Comparison of ENCODE assay signal across 8 mouse cellular contexts in the genomic region with DNA sequence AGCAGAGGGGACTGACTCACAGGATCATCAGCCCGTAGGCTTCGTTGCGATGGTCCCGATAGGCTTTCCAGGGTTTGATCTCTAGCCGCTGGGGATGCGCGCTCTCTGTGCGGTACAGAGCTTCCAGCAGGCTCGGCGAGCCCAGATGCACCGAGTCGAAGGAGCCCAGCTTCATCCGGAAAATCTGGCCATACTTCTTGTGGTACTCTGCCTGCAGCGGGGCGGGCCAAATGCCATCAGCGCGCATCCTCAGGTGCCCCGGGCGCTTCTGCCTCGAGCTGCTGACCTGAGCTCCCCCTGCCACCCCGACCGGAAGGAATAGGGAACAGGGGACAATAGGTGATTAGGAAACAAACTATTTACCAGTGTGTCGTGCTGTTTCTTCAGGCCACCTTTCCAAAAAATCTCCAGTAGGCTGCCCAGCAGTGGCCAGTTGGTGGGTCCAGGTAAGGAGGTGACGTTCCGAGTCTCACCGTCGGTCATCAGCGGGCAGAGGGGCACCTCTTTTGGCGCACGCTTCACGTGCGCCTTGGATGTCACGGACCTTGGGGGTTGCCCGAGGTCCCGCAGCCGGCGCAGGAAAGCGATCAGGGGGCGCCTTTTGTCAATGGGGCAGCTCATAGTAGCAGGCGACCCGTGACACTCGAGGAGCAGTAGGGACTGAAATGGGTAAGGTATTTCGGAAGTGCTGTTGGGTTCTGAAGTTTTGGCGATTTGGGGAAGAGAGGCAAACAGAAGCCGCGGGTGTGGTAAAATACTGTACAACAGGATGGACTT. TPM values are rescaled to one million over a fixed set of nuclear protein-coding genes. Genes with fewer than 3 reads are reported as not detected.
DNase-seq lines count a peak whose midpoint lies in the region; ATAC-seq and TF ChIP-seq lines count a peak whose summit lies in the region.

A gene (plus strand): TSS at position 275 of the 777 bp plus-strand sequence.

- peak within 1 kb of the TSS; percentile 53 for H3K4me2 ChIP-seq in intestine, embryonic 15.5 days (replicated peaks)
- H3K4me2 ChIP-seq in liver, embryonic 14.5 days (ENCODE audit: low read depth): peak within 1 kb of the TSS; percentile 32; the same call in 1 of the 2 replicates
- peak within 1 kb of the TSS; percentile 37 for H3K4me2 ChIP-seq in stomach, embryonic 14.5 days (replicated peaks; ENCODE audit: low read depth, low read length)

- no peak within 1 kb of the TSS for H3K27ac ChIP-seq in intestine, embryonic 15.5 days
- no peak within 1 kb of the TSS for H3K27ac ChIP-seq in liver, embryonic 14.5 days
- H3K27ac ChIP-seq in stomach, embryonic 14.5 days (ENCODE audit: low read length): no peak within 1 kb of the TSS

- TF ChIP-seq CTCF in liver, embryonic 14.5 days (IDR thresholded peaks at IDR 0.05; ENCODE audit: low read depth): no peak

- peaks cover 16% of the 10 kb centered on the region for H3K4me1 ChIP-seq in intestine, embryonic 15.5 days (replicated peaks)
- H3K4me1 ChIP-seq in liver, embryonic 14.5 days (replicated peaks; ENCODE audit: control insufficient read depth in 2 of 2, insufficient read depth in 2 of 2, low read length in 1 of 2): no peaks in the 10 kb centered on the region
- H3K4me1 ChIP-seq in stomach, embryonic 14.5 days (ENCODE audit: control insufficient read depth, insufficient read depth, low read length): peaks cover 12% of the 10 kb centered on the region

- no peaks in the 10 kb centered on the region for H3K9me3 ChIP-seq in intestine, embryonic 15.5 days
- H3K9me3 ChIP-seq in liver, embryonic 14.5 days (ENCODE audit: control insufficient read depth, low read length): no peaks in the 10 kb centered on the region
- no peaks in the 10 kb centered on the region for H3K9me3 ChIP-seq in stomach, embryonic 14.5 days (ENCODE audit: control insufficient read depth, low read depth, low read length)

- H3K4me3 ChIP-seq in intestine, embryonic 15.5 days (replicated peaks): peak within 1 kb of the TSS; percentile 18
- no peak within 1 kb of the TSS for H3K4me3 ChIP-seq in liver, embryonic 14.5 days (ENCODE audit: insufficient read depth in 1 of 2, low read depth in 2 of 2, low read length in 2 of 2)
- H3K4me3 ChIP-seq in stomach, embryonic 14.5 days (ENCODE audit: low read depth, low read length): no peak within 1 kb of the TSS; the same call in 1 of the 2 replicates

- no peak for TF ChIP-seq EP300 in liver, embryonic 14.5 days (IDR thresholded peaks at IDR 0.05; ENCODE audit: low read depth)

- peaks cover 58% of the 10 kb centered on the region for H3K27me3 ChIP-seq in intestine, embryonic 15.5 days (replicated peaks)
- H3K27me3 ChIP-seq in liver, embryonic 14.5 days (ENCODE audit: control insufficient read depth, insufficient read depth, low read length): peaks cover 41% of the 10 kb centered on the region
- H3K27me3 ChIP-seq in stomach, embryonic 14.5 days (ENCODE audit: control insufficient read depth, insufficient read depth, low read length): peaks cover 39% of the 10 kb centered on the region

- 1% methylated on average over 46 of the region's 46 CpGs for whole genome bisulfite sequencing in intestine, embryonic 15.5 days
- 2% methylated on average over 46 of the region's 46 CpGs for WGBS in liver, embryonic 14.5 days (ENCODE audit: insufficient replicate concordance)
- under 1% methylated on average over 46 of the region's 46 CpGs for WGBS in stomach, embryonic 14.5 days

- ATAC-seq in intestine, embryonic 15.5 days: 0 out of 2 replicates have a peak, but pooled peaks have one; percentile 27
- ATAC-seq in liver, embryonic 14.5 days (ENCODE audit: insufficient read depth): no peak
- ATAC-seq in stomach, embryonic 14.5 days (ENCODE audit: insufficient number of reproducible peaks, insufficient read depth, low FRiP score, low read depth): no peak

- no peak within 1 kb of the TSS for H3K9ac ChIP-seq in intestine, embryonic 15.5 days
- no peak within 1 kb of the TSS for H3K9ac ChIP-seq in liver, embryonic 14.5 days (replicated peaks)
- no peak within 1 kb of the TSS for H3K9ac ChIP-seq in stomach, embryonic 14.5 days (replicated peaks; ENCODE audit: low read depth, low read length)

- H3K36me3 ChIP-seq in intestine, embryonic 15.5 days: no peaks in the 10 kb centered on the region
- H3K36me3 ChIP-seq in liver, embryonic 14.5 days (replicated peaks; ENCODE audit: control insufficient read depth, insufficient read depth, low read depth): no peaks in the 10 kb centered on the region
- H3K36me3 ChIP-seq in stomach, embryonic 14.5 days (ENCODE audit: control insufficient read depth, insufficient read depth, low read length): no peaks in the 10 kb centered on the region

- no peak for DNase-seq in layer of hippocampus, adult 18-20 months (ENCODE audit: low spot score in 2 of 2)
- DNase-seq in layer of hippocampus, adult 9-10 months (ENCODE audit: low spot score): no peak
- DNase-seq in adrenal gland, postnatal 36 days: peak; percentile 8 to 15
- no peak for DNase-seq in gastrocnemius, adult 8-10 months (ENCODE audit: low spot score in 2 of 2)
- no peak for DNase-seq in liver, embryonic 14.5 days (ENCODE audit: low read depth in 3 of 3, low spot score in 3 of 3)
- DNase-seq in right cerebral cortex, adult 18-20 months: no peak

RNA-seq across cellular contexts. Expression of the gene that starts here (rescaled TPM):
- total RNA-seq in layer of hippocampus, adult 18-20 months (2021): 10 to 100 TPM; 25.9 to 29.2 TPM
- 10 to 100 TPM; 19.6 to 23.9 TPM for total RNA-seq in adrenal gland, postnatal 36 days (2021)
- total RNA-seq in gastrocnemius, adult 8-10 months (2022): 10 to 100 TPM in 3 of 4 experiments, 1 to 10 TPM in 1; 8.3 to 15.2 (median 10.4) TPM
- polyA plus RNA-seq in intestine, embryonic 15.5 days (2015; fragmentation: Nextera tagmentation; extraction: Ambion mirVana): 61.6 and 81.4 TPM in 2 replicates
- polyA plus RNA-seq in liver, embryonic 14.5 days (2012; rRNA removed): 24.7 and 26.1 TPM in 2 replicates
- polyA plus RNA-seq in liver, embryonic 14.5 days (2014; fragmentation: Nextera tagmentation; extraction: Ambion mirVana): 44.1 and 45.1 TPM in 2 replicates
- polyA plus RNA-seq in stomach, embryonic 14.5 days (2014; fragmentation: Nextera tagmentation; extraction: Ambion mirVana): 83.4 and 86.2 TPM in 2 replicates

Comparison
In these comparisons a context has a peak if more than half of its experiments do, and no peak if none do; other contexts are left out.
1. DNase-seq: peak in adrenal gland, postnatal 36 days (2 of 2); none in layer of hippocampus, adult 18-20 months (0 of 2), layer of hippocampus, adult 9-10 months (single experiment), gastrocnemius, adult 8-10 months (0 of 2), liver, embryonic 14.5 days (0 of 3) and right cerebral cortex, adult 18-20 months (single experiment).
2. Peak in every context shown above with its lines, with median percentiles within 50 percentile points of each other: H3K4me2 ChIP-seq.